Mouse (Mus musculus): Measurements from ENCODE around the gene Frrs1l.

DNA sequence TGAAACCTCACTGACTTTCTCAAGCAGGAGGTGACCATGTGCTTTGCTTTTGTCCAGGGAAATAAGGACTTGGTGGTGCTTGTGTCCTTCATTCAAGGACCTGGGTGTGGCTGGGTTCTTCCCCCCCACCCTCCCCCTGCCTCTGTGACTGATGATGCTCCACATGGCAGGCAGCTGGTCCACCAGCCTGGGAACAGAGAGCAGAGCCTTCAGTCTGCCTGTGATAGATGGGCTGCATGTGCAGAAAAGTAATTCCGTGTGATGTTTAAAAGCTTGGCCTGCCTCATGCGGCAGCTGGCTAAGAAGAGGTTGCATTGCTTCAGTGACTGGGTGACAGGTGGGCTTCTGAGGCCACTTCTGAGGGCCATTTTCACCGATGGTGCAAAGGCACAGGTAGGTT, 12.6 kb upstream of the Frrs1l start:
- TF ChIP-seq CTCF (IDR thresholded peaks at IDR 0.05; ENCODE audit: control insufficient read depth, insufficient read depth, insufficient replicate concordance, low read depth, low read length) (no peak), POLR2A (IDR thresholded peaks at IDR 0.05; ENCODE audit: control insufficient read depth, low read depth, low read length) (no peak)
